Mouse (Mus musculus): ENCODE measurements around the gene Klf12. TPM values are rescaled to one million over a fixed set of nuclear protein-coding genes. Genes with fewer than 3 reads are reported as not detected.

Gene Klf12
- polyA plus RNA-seq (2016; fragmentation: Nextera tagmentation; extraction: Ambion mirVana), result 24.5 and 26.7 TPM in 2 replicates

DNA sequence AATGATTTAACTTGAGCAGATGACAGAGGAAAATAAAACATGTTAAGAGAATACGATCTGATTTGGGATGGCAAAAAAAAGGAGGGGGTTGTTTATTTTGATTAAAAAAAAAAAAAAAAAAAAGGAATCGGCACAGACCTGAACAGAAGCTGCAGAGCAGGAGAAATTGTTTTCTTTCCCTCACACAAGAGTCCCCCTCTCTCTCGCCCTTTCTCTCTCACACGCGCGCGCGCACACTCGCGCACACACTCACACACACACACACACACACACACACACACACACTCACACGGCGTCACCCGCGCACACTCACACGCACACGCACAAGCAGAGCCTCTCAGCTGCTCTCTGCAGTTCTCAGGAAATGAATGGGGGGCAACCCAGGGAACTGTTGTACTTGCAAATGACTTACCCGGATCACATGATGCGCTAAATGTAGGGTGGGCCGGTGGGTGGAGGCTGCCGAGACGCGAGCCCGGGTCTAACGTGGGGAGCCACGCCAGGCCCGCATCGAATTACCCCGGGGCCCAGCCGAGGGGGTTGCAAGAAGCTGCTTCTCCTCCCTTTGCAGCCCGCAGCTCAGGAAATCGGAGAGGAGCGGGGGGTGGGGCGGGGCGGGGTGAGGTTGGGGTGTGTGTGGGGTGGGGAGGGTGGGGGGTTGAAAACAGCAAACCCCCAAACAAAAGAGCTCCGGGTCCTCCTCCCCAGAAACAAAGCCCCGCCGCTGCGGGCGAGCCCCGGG lies at the start of gene Klf12:
Gene Klf12 (minus strand): TSS at position 561 of the 742 bp plus-strand sequence.
- peak within 1 kb of the TSS; percentile 74 for H3K4me3 ChIP-seq
- no peaks in the 10 kb centered on the region for H3K27me3 ChIP-seq (ENCODE audit: low read depth, poor library complexity, severe bottlenecking)
- whole genome bisulfite sequencing, result 0% methylated on average over 35 of the region's 40 CpGs
- H3K9me3 ChIP-seq (replicated peaks), result no peaks in the 10 kb centered on the region; the same call in 1 of the 2 replicates
- peak; percentile 93 for DNase-seq (ENCODE audit: low spot score)
- peak within 1 kb of the TSS; percentile 98 for H3K27ac ChIP-seq
- peaks cover 11% of the 10 kb centered on the region for H3K36me3 ChIP-seq
- peaks cover 53% of the 10 kb centered on the region for H3K4me1 ChIP-seq

DNA sequence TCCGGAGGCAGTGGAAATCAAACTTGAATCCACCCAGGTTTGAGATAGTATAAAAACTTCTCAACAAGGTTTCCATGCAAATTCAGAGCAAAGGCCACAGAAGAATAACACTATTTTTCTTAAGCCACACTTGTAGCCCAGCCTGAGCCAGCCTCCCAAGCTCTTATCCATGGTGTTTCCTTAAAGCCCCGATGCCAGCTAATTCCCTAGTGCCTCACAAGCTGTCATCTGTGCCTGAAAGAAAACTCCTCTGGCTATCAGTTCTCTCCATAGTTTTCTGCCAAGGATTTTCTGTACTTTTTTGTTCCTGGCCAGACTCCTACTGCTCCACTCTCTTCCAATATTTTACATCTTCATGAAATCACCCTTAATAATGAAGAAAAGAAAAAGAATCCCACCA lies 48.9 kb upstream of the Klf12 start:
- 91% methylated on average over 2 of the region's 2 CpGs for WGBS
- H3K4me1 ChIP-seq, result no peaks in the 10 kb centered on the region
- no peaks in the 10 kb centered on the region for H3K27me3 ChIP-seq (ENCODE audit: low read depth, poor library complexity, severe bottlenecking)
- no peak overlapping the region for H3K4me3 ChIP-seq
- H3K9me3 ChIP-seq (replicated peaks), result no peaks in the 10 kb centered on the region
- DNase-seq (ENCODE audit: low spot score), result no peak
- H3K27ac ChIP-seq, result no peak overlapping the region
- no peaks in the 10 kb centered on the region for H3K36me3 ChIP-seq

- no peaks in the 10 kb centered on the region for H3K36me3 ChIP-seq
- no peak overlapping the region for H3K27ac ChIP-seq
- H3K4me1 ChIP-seq, result peaks cover 18% of the 10 kb centered on the region
- WGBS, result 78% methylated on average over 6 of the region's 6 CpGs
- no peak for DNase-seq (ENCODE audit: low spot score)
- H3K27me3 ChIP-seq (ENCODE audit: low read depth, poor library complexity, severe bottlenecking), result no peaks in the 10 kb centered on the region
- no peaks in the 10 kb centered on the region for H3K9me3 ChIP-seq (replicated peaks)
- no peak overlapping the region for H3K4me3 ChIP-seq
Measured at GRCm38 (mm10) chr14:100328602-100329276, 44.3 kb upstream of the Klf12 start.

- Histone ChIP-seq H3K27ac (no peak overlapping the region), H3K4me1 (peaks cover 18% of the 10 kb centered on the region), H3K36me3 (no peaks in the 10 kb centered on the region), H3K4me3 (no peak overlapping the region), H3K9me3 (replicated peaks) (0 out of 2 replicates have a peak, but pooled peaks cover 2% of the 10 kb centered on the region), H3K27me3 (ENCODE audit: low read depth, poor library complexity, severe bottlenecking) (no peaks in the 10 kb centered on the region)
- no peak for DNase-seq (ENCODE audit: low spot score)
- WGBS, result 77% methylated on average over 7 of the region's 7 CpGs
Measured at GRCm38 (mm10) chr14:100324303-100324702, 39.8 kb upstream of the Klf12 start.

DNA sequence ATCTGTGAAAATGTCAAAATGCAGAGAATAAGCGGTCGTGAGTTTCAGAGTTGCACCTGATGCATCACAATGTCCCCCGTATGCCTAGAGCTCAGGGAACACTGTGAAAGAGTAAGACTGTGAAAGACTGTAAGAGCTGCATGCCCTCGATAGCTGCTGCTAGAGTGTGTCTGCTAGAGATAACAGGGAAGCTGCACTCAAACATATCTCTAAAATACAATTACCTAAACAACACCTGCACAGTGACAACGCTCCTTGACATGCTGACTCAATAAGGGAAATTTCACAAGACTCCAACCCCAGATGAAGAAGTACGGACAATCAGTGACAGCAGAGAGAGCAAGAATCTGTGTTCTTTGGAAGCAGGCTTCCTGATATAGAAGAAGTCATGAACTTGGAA lies 37.5 kb upstream of the Klf12 start:
- Histone ChIP-seq H3K4me3 (no peak overlapping the region), H3K4me1 (peaks cover 18% of the 10 kb centered on the region), H3K9me3 (replicated peaks) (0 out of 2 replicates have a peak, but pooled peaks cover 2% of the 10 kb centered on the region), H3K27me3 (ENCODE audit: low read depth, poor library complexity, severe bottlenecking) (no peaks in the 10 kb centered on the region), H3K36me3 (no peaks in the 10 kb centered on the region), H3K27ac (no peak overlapping the region)
- WGBS, result 96% methylated on average over 6 of the region's 6 CpGs
- DNase-seq (ENCODE audit: low spot score), result no peak

DNA sequence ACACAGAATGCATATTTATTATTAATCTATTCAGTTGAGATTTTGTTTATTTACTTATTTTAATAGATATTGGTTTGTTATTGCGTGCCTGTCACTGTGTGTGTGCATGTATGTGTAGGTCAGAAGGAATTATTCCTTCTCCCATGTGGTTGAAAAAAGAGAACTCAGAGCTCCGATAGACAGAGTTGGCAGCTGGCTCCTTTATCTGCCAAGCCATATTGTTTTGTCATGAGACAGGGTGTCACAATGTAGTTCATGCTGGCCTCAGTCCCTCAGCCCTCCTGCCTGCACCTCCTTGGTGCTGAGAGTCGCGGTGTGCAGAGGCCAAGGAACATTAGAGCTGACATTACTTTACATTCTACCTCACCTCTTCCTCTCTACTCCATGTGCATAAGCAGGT lies 32.3 kb upstream of the Klf12 start:
- Histone ChIP-seq H3K4me1 (peaks cover 6% of the 10 kb centered on the region; the same call in 1 of the 2 replicates), H3K36me3 (no peaks in the 10 kb centered on the region), H3K27ac (no peak overlapping the region), H3K9me3 (replicated peaks) (no peaks in the 10 kb centered on the region), H3K4me3 (no peak overlapping the region), H3K27me3 (ENCODE audit: low read depth, poor library complexity, severe bottlenecking) (no peaks in the 10 kb centered on the region)
- DNase-seq (ENCODE audit: low spot score), result no peak
- 92% methylated on average over 4 of the region's 4 CpGs for WGBS

GRCm38 (mm10) chr14:100314099-100314498 lies 29.6 kb upstream of the Klf12 start:
- 84% methylated on average over 4 of the region's 4 CpGs for WGBS
- Histone ChIP-seq H3K36me3 (no peaks in the 10 kb centered on the region), H3K9me3 (replicated peaks) (no peaks in the 10 kb centered on the region), H3K4me1 (peaks cover 6% of the 10 kb centered on the region; the same call in 1 of the 2 replicates), H3K4me3 (no peak overlapping the region), H3K27ac (no peak overlapping the region), H3K27me3 (ENCODE audit: low read depth, poor library complexity, severe bottlenecking) (no peaks in the 10 kb centered on the region)
- no peak for DNase-seq (ENCODE audit: low spot score)

GRCm38 (mm10) chr14:100300905-100301304 lies 16.4 kb upstream of the Klf12 start:
- Histone ChIP-seq H3K4me1 (peaks cover 15% of the 10 kb centered on the region), H3K36me3 (no peaks in the 10 kb centered on the region), H3K9me3 (replicated peaks) (no peaks in the 10 kb centered on the region), H3K4me3 (no peak overlapping the region), H3K27me3 (ENCODE audit: low read depth, poor library complexity, severe bottlenecking) (no peaks in the 10 kb centered on the region), H3K27ac (no peak overlapping the region)
- no peak for DNase-seq (ENCODE audit: low spot score)
- 88% methylated on average over 1 of the region's 1 CpGs for WGBS

DNA sequence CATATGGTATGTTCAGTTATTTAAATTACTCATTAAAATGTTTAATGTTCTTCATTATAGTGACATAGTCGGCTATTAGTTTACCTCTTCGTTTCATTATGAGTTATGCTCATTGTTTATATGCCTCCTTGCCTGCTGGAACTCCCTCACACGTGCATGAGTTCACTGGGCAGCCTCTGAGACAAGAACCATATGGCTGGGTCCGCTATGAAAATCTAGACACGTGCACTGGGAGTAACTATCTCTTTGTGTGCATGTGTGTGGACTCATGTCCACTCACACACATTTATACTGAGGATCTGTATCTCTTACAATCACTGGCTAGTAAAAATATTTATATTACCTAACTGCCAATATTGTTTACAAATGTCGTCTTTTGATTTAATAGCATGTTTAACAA lies 14.4 kb upstream of the Klf12 start:
- H3K4me3 ChIP-seq, result no peak overlapping the region

DNA sequence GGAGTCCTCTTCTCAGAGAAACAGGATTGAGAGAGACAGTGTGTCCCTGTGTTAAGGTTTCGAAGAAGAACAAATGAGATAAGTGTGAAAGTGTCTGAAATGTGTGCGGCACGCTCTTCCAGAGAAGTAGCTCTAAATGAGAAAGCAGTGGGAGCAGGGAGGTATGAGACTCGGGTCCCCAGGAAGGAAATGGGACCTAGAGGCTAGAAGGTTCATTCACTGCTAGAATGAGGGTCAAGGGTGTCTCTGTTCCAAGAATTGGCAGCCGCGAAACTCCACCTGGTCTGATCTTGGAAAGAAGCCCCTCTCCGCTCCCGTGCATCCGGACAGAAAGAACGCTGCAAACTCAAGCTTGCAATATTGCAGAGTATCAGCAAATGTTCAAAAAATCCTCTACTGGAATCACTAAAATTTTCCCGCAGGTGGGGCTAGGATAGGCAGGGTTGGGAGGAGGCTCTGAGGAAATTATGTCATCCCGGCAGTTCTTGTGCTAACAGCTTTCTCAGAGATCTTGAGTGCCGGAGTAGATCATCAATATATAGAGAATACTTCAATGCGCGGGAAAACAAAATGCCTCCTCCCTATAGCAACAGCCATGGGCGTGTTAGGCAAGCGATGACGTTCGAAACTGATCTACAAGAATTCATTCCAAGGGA lies 2.2 kb upstream of the Klf12 start:
- H3K4me3 ChIP-seq, result peak overlapping the region; percentile 74
- no peaks in the 10 kb centered on the region for H3K27me3 ChIP-seq (ENCODE audit: low read depth, poor library complexity, severe bottlenecking)
- H3K4me1 ChIP-seq, result peaks cover 55% of the 10 kb centered on the region
- H3K36me3 ChIP-seq, result no peaks in the 10 kb centered on the region
- DNase-seq (ENCODE audit: low spot score), result no peak
- H3K27ac ChIP-seq, result peak overlapping the region; percentile 98
- no peaks in the 10 kb centered on the region for H3K9me3 ChIP-seq (replicated peaks)
- WGBS, result 6% methylated on average over 19 of the region's 19 CpGs

More for the DNA sequence above, 14.4 kb upstream of the Klf12 start:
- DNase-seq (ENCODE audit: low spot score), result no peak
- no peaks in the 10 kb centered on the region for H3K27me3 ChIP-seq (ENCODE audit: low read depth, poor library complexity, severe bottlenecking)
- H3K9me3 ChIP-seq (replicated peaks), result no peaks in the 10 kb centered on the region
- 42% methylated on average over 6 of the region's 6 CpGs for WGBS
- peaks cover 15% of the 10 kb centered on the region for H3K4me1 ChIP-seq
- peak overlapping the region; percentile 50; the same call in 1 of the 2 replicates for H3K27ac ChIP-seq
- no peaks in the 10 kb centered on the region for H3K36me3 ChIP-seq

- peak; percentile 90 for DNase-seq (ENCODE audit: low spot score)
- H3K27ac ChIP-seq, result peak overlapping the region; percentile 98
- H3K9me3 ChIP-seq (replicated peaks), result no peaks in the 10 kb centered on the region
- no peaks in the 10 kb centered on the region for H3K27me3 ChIP-seq (ENCODE audit: low read depth, poor library complexity, severe bottlenecking)
- H3K4me1 ChIP-seq, result peaks cover 60% of the 10 kb centered on the region
- H3K36me3 ChIP-seq, result no peaks in the 10 kb centered on the region
- WGBS, result under 1% methylated on average over 60 of the region's 60 CpGs
- peak overlapping the region; percentile 74 for H3K4me3 ChIP-seq
Measured at GRCm38 (mm10) chr14:100285656-100286585, 1.4 kb upstream of the Klf12 start.
